ENCODE assay signal across 19 mouse cellular contexts in genomic region chr10:111779956-111780355, GRCm38 (mm10).
DNase-seq lines count a peak whose midpoint lies in the region; ATAC-seq lines count a peak whose summit lies in the region.
"Had no signal": no experiment of that assay in that cellular context is flagged by ENCODE, and none has a peak within 500 bp of the region (broad histone marks: within the 10 kb centered on the region; RNA-seq: fewer than 3 reads in every experiment).

No protein-coding gene starts in this region.

- H3K4me1 ChIP-seq in heart, embryonic 10.5 days = peaks cover 8% of the 10 kb centered on the region; the same call in 1 of the 2 replicates
- no peaks in the 10 kb centered on the region for H3K4me1 ChIP-seq in heart, embryonic 12.5 days (replicated peaks)

- H3K9me3 ChIP-seq in heart, embryonic 10.5 days = no peaks in the 10 kb centered on the region
- no peaks in the 10 kb centered on the region for H3K9me3 ChIP-seq in heart, embryonic 12.5 days (replicated peaks)
- H3K9me3 ChIP-seq: G1E had no signal

- no peak overlapping the region for H3K4me3 ChIP-seq in heart, embryonic 10.5 days
- no peak overlapping the region for H3K4me3 ChIP-seq in heart, embryonic 12.5 days

- H3K4me2 ChIP-seq in heart, embryonic 12.5 days = no peak overlapping the region

- no peaks in the 10 kb centered on the region for H3K27me3 ChIP-seq in heart, embryonic 10.5 days (ENCODE audit: insufficient read depth, poor library complexity, severe bottlenecking)
- H3K27me3 ChIP-seq in heart, embryonic 12.5 days (replicated peaks) = no peaks in the 10 kb centered on the region
- H3K27me3 ChIP-seq: CH12.LX, Patski had no signal

- peak; percentile 73 for DNase-seq in heart, adult 11 months
- no peak for DNase-seq in heart, adult 8-10 months (ENCODE audit: low spot score)
- peak; percentile 64 for DNase-seq in heart, embryonic 10.5 days (ENCODE audit: low spot score)
- DNase-seq: adrenal gland, adult 2 months; adrenal gland, adult 8-10 months; adrenal gland, postnatal 10 days; adrenal gland, postnatal 14 days; adrenal gland, postnatal 25 days; adrenal gland, postnatal 36 days; B cell, adult 2 months; cerebellum, adult 11 months; cerebellum, adult 11-12 months; cerebellum, adult 18-20 months had no signal

- H3K36me3 ChIP-seq in heart, embryonic 10.5 days = no peaks in the 10 kb centered on the region
- H3K36me3 ChIP-seq in heart, embryonic 12.5 days = no peaks in the 10 kb centered on the region
- H3K36me3 ChIP-seq: G1E had no signal

- no peak for ATAC-seq in heart, embryonic 12.5 days (ENCODE audit: insufficient number of reproducible peaks, low FRiP score)
- ATAC-seq: activated CD4-positive, CD25-positive, alpha-beta regulatory T cell, adult 4 months; CD4-positive, CD25-positive, alpha-beta regulatory T cell, adult 4 months; Patski had no signal

- no peak overlapping the region for H3K9ac ChIP-seq in heart, embryonic 12.5 days

- 91% methylated on average over 7 of the region's 7 CpGs for whole genome bisulfite sequencing in heart, embryonic 10.5 days
- WGBS in heart, embryonic 12.5 days = 82% methylated on average over 7 of the region's 7 CpGs

- H3K27ac ChIP-seq in heart, embryonic 10.5 days = no peak overlapping the region
- no peak overlapping the region for H3K27ac ChIP-seq in heart, embryonic 12.5 days (ENCODE audit: poor library complexity, severe bottlenecking)
